Comparison of ENCODE assay signal across 24 mouse cellular contexts in genomic region chr5:101792665-101793064, GRCm38 (mm10).
"Had no signal": no experiment of that assay in that cellular context is flagged by ENCODE, and none has a peak within 500 bp of the region (broad histone marks: within the 10 kb centered on the region; RNA-seq: fewer than 3 reads in every experiment).

No protein-coding gene starts in this region.

- H3K36me3 ChIP-seq: heart, embryonic 13.5 days; heart, embryonic 15.5 days; hindbrain, embryonic 13.5 days; hindbrain, embryonic 15.5 days; limb, embryonic 10.5 days; limb, embryonic 12.5 days; liver, embryonic 13.5 days had no signal

- H3K9ac ChIP-seq: heart, embryonic 13.5 days; heart, embryonic 15.5 days; hindbrain, embryonic 13.5 days; hindbrain, embryonic 15.5 days; limb, embryonic 12.5 days; liver, embryonic 13.5 days had no signal

- DNase-seq: gastrocnemius, postnatal 14 days; gastrocnemius, postnatal 36 days; heart, adult 11 months; heart, adult 2 months; heart, postnatal 14 days; heart, postnatal 36 days; kidney, adult 18-20 months; kidney, adult 8-10 months; kidney, postnatal 25 days; kidney, postnatal 4 days; liver; liver, embryonic 13.5 days had no signal

- H3K27me3 ChIP-seq: heart, embryonic 13.5 days; heart, embryonic 15.5 days; hindbrain, embryonic 13.5 days; hindbrain, embryonic 15.5 days; liver, embryonic 13.5 days had no signal

- ATAC-seq: hindbrain, postnatal 0 days had no signal

- H3K9me3 ChIP-seq: heart, embryonic 13.5 days; heart, embryonic 15.5 days; hindbrain, embryonic 13.5 days; hindbrain, embryonic 15.5 days; limb, embryonic 10.5 days; limb, embryonic 12.5 days; liver, embryonic 13.5 days had no signal

- H3K27ac ChIP-seq: heart, adult 2 months; heart, embryonic 13.5 days; heart, embryonic 15.5 days; hindbrain, embryonic 13.5 days; hindbrain, embryonic 15.5 days; hindbrain, postnatal 0 days; kidney, postnatal 0 days; layer of hippocampus, adult 2 months; left cerebral cortex, adult 2 months; limb, embryonic 10.5 days; limb, embryonic 12.5 days; liver, embryonic 13.5 days had no signal

- H3K4me1 ChIP-seq: hindbrain, embryonic 13.5 days; hindbrain, embryonic 15.5 days; limb, embryonic 10.5 days; limb, embryonic 12.5 days; liver, embryonic 13.5 days had no signal

- H3K4me3 ChIP-seq: heart, adult 2 months; heart, embryonic 13.5 days; heart, embryonic 15.5 days; hindbrain, embryonic 13.5 days; hindbrain, embryonic 15.5 days; layer of hippocampus, adult 2 months; left cerebral cortex, adult 2 months; limb, embryonic 10.5 days; limb, embryonic 12.5 days; liver, embryonic 13.5 days had no signal

- H3K4me2 ChIP-seq: heart, embryonic 11.5 days; heart, embryonic 13.5 days; heart, embryonic 15.5 days; hindbrain, embryonic 13.5 days; hindbrain, embryonic 15.5 days; limb, embryonic 12.5 days; liver, embryonic 11.5 days; liver, embryonic 13.5 days had no signal
